Mouse (Mus musculus): Measurements from ENCODE around the gene Micu1. TPM values are rescaled to one million over a fixed set of nuclear protein-coding genes. Genes with fewer than 3 reads are reported as not detected.

Gene Micu1
- polyA plus RNA-seq, 1 experiment from 2014 or later: 75.2 TPM

- DNase-seq (ENCODE audit: low spot score): no peak
- peaks cover 47% of the 10 kb centered on the region for H3K4me1 ChIP-seq (replicated peaks; ENCODE audit: control insufficient read depth, insufficient read depth, low read length)
Observed at GRCm38 (mm10) chr10:59896211-59896610, 193.9 kb downstream of the Micu1 start.

DNA sequence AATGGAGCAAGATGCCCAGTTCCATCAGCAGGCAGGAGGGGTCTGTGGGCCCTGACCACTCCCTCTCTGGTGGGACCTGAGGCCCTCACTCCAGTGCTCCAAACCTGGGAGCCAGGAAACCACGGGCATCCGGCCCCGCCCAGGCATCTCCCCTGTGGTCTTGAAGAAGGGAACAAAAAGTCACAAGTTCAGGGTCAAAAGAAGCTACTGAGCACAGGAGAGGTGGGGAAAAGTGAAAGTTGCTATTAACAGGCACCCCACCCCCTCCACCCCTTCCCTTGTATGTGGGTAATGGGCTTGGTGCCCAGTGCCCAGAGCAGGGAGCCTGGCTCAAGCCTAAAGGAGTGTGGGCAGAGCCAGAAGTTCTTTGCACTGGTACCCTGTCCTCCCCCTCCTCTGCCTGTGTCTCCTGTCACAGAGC, 194.6 kb downstream of the Micu1 start:
- no peak overlapping the region for H3K4me3 ChIP-seq (replicated peaks; ENCODE audit: low read length)
- H3K27me3 ChIP-seq (ENCODE audit: control insufficient read depth, insufficient read depth, low read length): no peaks in the 10 kb centered on the region
- no peaks in the 10 kb centered on the region for H3K9me3 ChIP-seq (ENCODE audit: control insufficient read depth, low read length)
- no peak overlapping the region for H3K9ac ChIP-seq
- peaks cover 50% of the 10 kb centered on the region for H3K4me1 ChIP-seq (replicated peaks; ENCODE audit: control insufficient read depth, insufficient read depth, low read length)
- H3K36me3 ChIP-seq (replicated peaks; ENCODE audit: control insufficient read depth, insufficient read depth): peaks cover 36% of the 10 kb centered on the region; the same call in 1 of the 2 replicates
- WGBS: 30% methylated on average over 3 of the region's 3 CpGs
- peak overlapping the region; percentile 97 for H3K27ac ChIP-seq
- peak; percentile 29; the same call in 1 of the 2 replicates for ATAC-seq (ENCODE audit: low FRiP score)
- peak; percentile 60 for DNase-seq (ENCODE audit: low spot score)
- H3K4me2 ChIP-seq (replicated peaks): peak overlapping the region; percentile 19

More at GRCm38 (mm10) chr10:59896211-59896610, 193.9 kb downstream of the Micu1 start:
- WGBS: 92% methylated on average over 4 of the region's 4 CpGs
- peaks cover 43% of the 10 kb centered on the region for H3K36me3 ChIP-seq (replicated peaks; ENCODE audit: control insufficient read depth, insufficient read depth)
- H3K9ac ChIP-seq: no peak overlapping the region
- no peaks in the 10 kb centered on the region for H3K27me3 ChIP-seq (ENCODE audit: control insufficient read depth, insufficient read depth, low read length)
- no peaks in the 10 kb centered on the region for H3K9me3 ChIP-seq (ENCODE audit: control insufficient read depth, low read length)
- H3K4me2 ChIP-seq (replicated peaks): no peak overlapping the region
- H3K27ac ChIP-seq: peak overlapping the region; percentile 97
- no peak for ATAC-seq (ENCODE audit: low FRiP score)
- no peak overlapping the region for H3K4me3 ChIP-seq (replicated peaks; ENCODE audit: low read length)

GRCm38 (mm10) chr10:59897511-59897910, 195.2 kb downstream of the Micu1 start:
- Histone ChIP-seq H3K4me1 (replicated peaks; ENCODE audit: control insufficient read depth, insufficient read depth, low read length) (peaks cover 56% of the 10 kb centered on the region), H3K4me3 (replicated peaks; ENCODE audit: low read length) (no peak overlapping the region)
- peak; percentile 7; the same call in 1 of the 2 replicates for ATAC-seq (ENCODE audit: low FRiP score)

GRCm38 (mm10) chr10:59898180-59898778, 196.0 kb downstream of the Micu1 start:
- WGBS: 39% methylated on average over 9 of the region's 9 CpGs
- Histone ChIP-seq H3K4me1 (replicated peaks; ENCODE audit: control insufficient read depth, insufficient read depth, low read length) (peaks cover 63% of the 10 kb centered on the region), H3K36me3 (replicated peaks; ENCODE audit: control insufficient read depth, insufficient read depth) (peaks cover 27% of the 10 kb centered on the region; the same call in 1 of the 2 replicates), H3K4me3 (replicated peaks; ENCODE audit: low read length) (no peak overlapping the region), H3K27me3 (ENCODE audit: control insufficient read depth, insufficient read depth, low read length) (no peaks in the 10 kb centered on the region), H3K4me2 (replicated peaks) (no peak overlapping the region), H3K9me3 (ENCODE audit: control insufficient read depth, low read length) (no peaks in the 10 kb centered on the region), H3K9ac (peak overlapping the region; percentile 55; the same call in 1 of the 2 replicates), H3K27ac (peak overlapping the region; percentile 97)
- no peak for ATAC-seq (ENCODE audit: low FRiP score)
- no peak for DNase-seq (ENCODE audit: low spot score)

More at GRCm38 (mm10) chr10:59897511-59897910, 195.2 kb downstream of the Micu1 start:
- H3K27ac ChIP-seq: peak overlapping the region; percentile 97
- peak overlapping the region; percentile 19 for H3K4me2 ChIP-seq (replicated peaks)
- peak; percentile 83 for DNase-seq (ENCODE audit: low spot score)
- peak overlapping the region; percentile 55; the same call in 1 of the 2 replicates for H3K9ac ChIP-seq
- WGBS: 3% methylated on average over 5 of the region's 5 CpGs
- no peaks in the 10 kb centered on the region for H3K27me3 ChIP-seq (ENCODE audit: control insufficient read depth, insufficient read depth, low read length)
- H3K9me3 ChIP-seq (ENCODE audit: control insufficient read depth, low read length): no peaks in the 10 kb centered on the region
- H3K36me3 ChIP-seq (replicated peaks; ENCODE audit: control insufficient read depth, insufficient read depth): peaks cover 31% of the 10 kb centered on the region; the same call in 1 of the 2 replicates

- no peaks in the 10 kb centered on the region for H3K9me3 ChIP-seq (ENCODE audit: control insufficient read depth, low read length)
- peak overlapping the region; percentile 26 for H3K4me2 ChIP-seq (replicated peaks)
- peak overlapping the region; percentile 97 for H3K27ac ChIP-seq
- peak overlapping the region; percentile 55 for H3K9ac ChIP-seq
- no peaks in the 10 kb centered on the region for H3K27me3 ChIP-seq (ENCODE audit: control insufficient read depth, insufficient read depth, low read length)
- WGBS: 26% methylated on average over 2 of the region's 2 CpGs
- H3K4me1 ChIP-seq (replicated peaks; ENCODE audit: control insufficient read depth, insufficient read depth, low read length): peaks cover 65% of the 10 kb centered on the region
- no peak for ATAC-seq (ENCODE audit: low FRiP score)
- no peak overlapping the region for H3K4me3 ChIP-seq (replicated peaks; ENCODE audit: low read length)
- DNase-seq (ENCODE audit: low spot score): no peak
- peaks cover 23% of the 10 kb centered on the region; the same call in 1 of the 2 replicates for H3K36me3 ChIP-seq (replicated peaks; ENCODE audit: control insufficient read depth, insufficient read depth)
Observed at GRCm38 (mm10) chr10:59898935-59899334, 196.7 kb downstream of the Micu1 start.

DNA sequence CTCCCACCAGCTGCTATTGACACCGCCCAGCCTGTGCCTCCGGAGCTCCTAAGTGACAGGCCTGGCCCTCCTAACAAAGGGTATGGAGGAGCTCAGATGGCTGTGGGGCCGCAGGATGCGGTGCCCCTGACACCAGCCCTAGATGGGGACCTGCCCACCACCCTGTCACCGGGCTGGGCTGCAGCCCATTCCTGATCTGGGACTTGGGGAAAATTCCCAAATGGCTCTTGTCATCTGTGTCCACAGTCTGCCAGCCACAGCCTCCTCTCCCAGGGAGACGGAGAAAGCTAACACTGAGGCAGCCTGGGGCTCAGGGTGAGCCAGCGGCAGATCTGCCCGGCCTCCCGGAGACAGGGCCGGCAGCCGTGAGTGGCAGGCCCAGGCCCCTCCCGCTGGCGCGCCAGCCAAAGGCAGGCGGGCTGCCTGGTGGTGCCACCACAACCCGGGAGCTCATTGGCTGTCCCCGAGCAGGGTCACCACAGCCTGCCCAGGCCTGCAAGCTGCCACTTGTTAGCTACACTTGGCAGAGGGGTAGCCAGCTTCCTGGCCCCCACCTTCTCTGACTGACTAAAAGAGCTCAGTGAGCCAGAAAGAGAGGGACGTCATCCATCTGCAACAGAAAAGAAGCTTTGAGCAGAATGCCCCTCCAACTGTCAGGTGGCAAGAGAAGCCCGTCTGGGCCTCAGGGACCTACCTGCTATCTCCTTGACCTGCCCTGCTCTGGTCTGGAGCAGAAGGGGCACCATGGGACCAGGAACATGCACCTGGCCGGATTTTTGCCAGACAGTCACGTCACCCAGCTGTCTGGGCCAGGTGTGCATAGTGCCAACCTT, 197.3 kb downstream of the Micu1 start:
- no peaks in the 10 kb centered on the region for H3K9me3 ChIP-seq (ENCODE audit: control insufficient read depth, low read length)
- peak overlapping the region; percentile 97 for H3K27ac ChIP-seq
- H3K4me3 ChIP-seq (replicated peaks; ENCODE audit: low read length): no peak overlapping the region
- peaks cover 65% of the 10 kb centered on the region for H3K4me1 ChIP-seq (replicated peaks; ENCODE audit: control insufficient read depth, insufficient read depth, low read length)
- H3K4me2 ChIP-seq (replicated peaks): peak overlapping the region; percentile 26
- no peaks in the 10 kb centered on the region for H3K27me3 ChIP-seq (ENCODE audit: control insufficient read depth, insufficient read depth, low read length)
- H3K36me3 ChIP-seq (replicated peaks; ENCODE audit: control insufficient read depth, insufficient read depth): peaks cover 17% of the 10 kb centered on the region; the same call in 1 of the 2 replicates
- peak; percentile 92 for ATAC-seq (ENCODE audit: low FRiP score)
- WGBS: 6% methylated on average over 21 of the region's 21 CpGs
- H3K9ac ChIP-seq: peak overlapping the region; percentile 55
- peak; percentile 82 for DNase-seq (ENCODE audit: low spot score)

- peak overlapping the region; percentile 97 for H3K27ac ChIP-seq
- no peak overlapping the region for H3K4me3 ChIP-seq (replicated peaks; ENCODE audit: low read length)
- WGBS: 26% methylated on average over 4 of the region's 4 CpGs
- DNase-seq (ENCODE audit: low spot score) (peak; percentile 43), ATAC-seq (ENCODE audit: low FRiP score) (no peak)
- H3K27me3 ChIP-seq (ENCODE audit: control insufficient read depth, insufficient read depth, low read length): no peaks in the 10 kb centered on the region
- peaks cover 15% of the 10 kb centered on the region; the same call in 1 of the 2 replicates for H3K36me3 ChIP-seq (replicated peaks; ENCODE audit: control insufficient read depth, insufficient read depth)
- H3K4me1 ChIP-seq (replicated peaks; ENCODE audit: control insufficient read depth, insufficient read depth, low read length): peaks cover 65% of the 10 kb centered on the region
- peak overlapping the region; percentile 10; the same call in 1 of the 2 replicates for H3K4me2 ChIP-seq (replicated peaks)
- peak overlapping the region; percentile 55 for H3K9ac ChIP-seq
- no peaks in the 10 kb centered on the region for H3K9me3 ChIP-seq (ENCODE audit: control insufficient read depth, low read length)
Observed at GRCm38 (mm10) chr10:59900174-59900435, 197.8 kb downstream of the Micu1 start.

DNA sequence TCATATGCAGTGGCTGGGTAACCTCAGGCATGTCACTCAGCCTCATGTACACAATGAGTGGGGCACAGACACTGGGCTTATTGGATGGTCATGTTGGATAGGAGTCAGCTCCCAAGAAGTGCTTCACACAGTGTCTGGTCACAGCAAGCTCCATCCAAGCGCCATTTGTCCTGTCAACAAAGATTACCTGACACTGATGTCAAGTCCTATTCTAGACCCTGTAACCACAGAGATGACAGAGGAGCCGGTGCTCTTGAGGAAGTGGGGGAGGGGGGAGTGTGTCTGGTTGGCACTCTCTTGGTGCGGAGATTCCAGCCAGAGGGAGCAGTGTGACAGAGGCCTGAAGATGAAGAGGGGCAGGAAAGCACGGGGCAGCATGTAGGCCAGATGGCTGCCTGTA, 198.7 kb downstream of the Micu1 start:
- Histone ChIP-seq H3K4me2 (replicated peaks) (no peak overlapping the region), H3K9me3 (ENCODE audit: control insufficient read depth, low read length) (no peaks in the 10 kb centered on the region), H3K4me1 (replicated peaks; ENCODE audit: control insufficient read depth, insufficient read depth, low read length) (peaks cover 65% of the 10 kb centered on the region), H3K4me3 (replicated peaks; ENCODE audit: low read length) (no peak overlapping the region), H3K27ac (peak overlapping the region; percentile 97), H3K9ac (no peak overlapping the region), H3K27me3 (ENCODE audit: control insufficient read depth, insufficient read depth, low read length) (no peaks in the 10 kb centered on the region), H3K36me3 (replicated peaks; ENCODE audit: control insufficient read depth, insufficient read depth) (peaks cover 6% of the 10 kb centered on the region; the same call in 1 of the 2 replicates)
- no peak for DNase-seq (ENCODE audit: low spot score)
- 28% methylated on average over 4 of the region's 4 CpGs for WGBS
- ATAC-seq (ENCODE audit: low FRiP score): no peak

GRCm38 (mm10) chr10:59901463-59901862, 199.2 kb downstream of the Micu1 start:
- Histone ChIP-seq H3K4me2 (replicated peaks) (no peak overlapping the region), H3K27ac (0 out of 2 replicates have a peak overlapping the region, but pooled peaks have one; percentile 22), H3K9me3 (ENCODE audit: control insufficient read depth, low read length) (no peaks in the 10 kb centered on the region), H3K36me3 (replicated peaks; ENCODE audit: control insufficient read depth, insufficient read depth) (peaks cover 3% of the 10 kb centered on the region; the same call in 1 of the 2 replicates), H3K4me1 (replicated peaks; ENCODE audit: control insufficient read depth, insufficient read depth, low read length) (peaks cover 63% of the 10 kb centered on the region), H3K4me3 (replicated peaks; ENCODE audit: low read length) (no peak overlapping the region), H3K27me3 (ENCODE audit: control insufficient read depth, insufficient read depth, low read length) (no peaks in the 10 kb centered on the region), H3K9ac (no peak overlapping the region)
- ATAC-seq (ENCODE audit: low FRiP score) (no peak), DNase-seq (ENCODE audit: low spot score) (no peak)
- WGBS: 90% methylated on average over 1 of the region's 1 CpGs
